Mouse (Mus musculus): ENCODE measurements around the gene Lrrc29.
"Not testable (repeated sequence)": the region's sequence is repeated elsewhere in the genome, so short reads cannot be mapped to it uniquely, and the experiment has no call there.

Gene Lrrc29

DNA sequence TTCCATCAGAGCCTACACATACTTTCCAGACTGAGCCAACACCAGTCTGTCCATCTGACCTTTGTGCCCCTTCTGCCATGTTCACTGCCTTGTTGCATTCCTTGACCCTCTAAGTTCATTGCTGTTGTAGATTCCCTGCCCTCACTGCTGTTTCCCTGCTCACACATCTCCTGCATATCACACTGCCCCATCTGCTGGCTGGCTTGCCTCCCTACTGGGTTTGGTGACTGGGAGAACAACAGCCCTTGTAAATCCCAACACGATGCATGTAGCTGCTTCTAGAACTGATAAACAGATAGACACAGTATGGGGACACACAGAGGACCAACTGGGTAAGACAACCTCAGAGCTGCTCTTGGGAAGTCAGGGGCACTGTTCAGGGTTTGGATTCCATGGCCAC lies 14.4 kb downstream of the Lrrc29 start:
- DNase-seq (ENCODE audit: low read depth, low spot score), result no peak

DNA sequence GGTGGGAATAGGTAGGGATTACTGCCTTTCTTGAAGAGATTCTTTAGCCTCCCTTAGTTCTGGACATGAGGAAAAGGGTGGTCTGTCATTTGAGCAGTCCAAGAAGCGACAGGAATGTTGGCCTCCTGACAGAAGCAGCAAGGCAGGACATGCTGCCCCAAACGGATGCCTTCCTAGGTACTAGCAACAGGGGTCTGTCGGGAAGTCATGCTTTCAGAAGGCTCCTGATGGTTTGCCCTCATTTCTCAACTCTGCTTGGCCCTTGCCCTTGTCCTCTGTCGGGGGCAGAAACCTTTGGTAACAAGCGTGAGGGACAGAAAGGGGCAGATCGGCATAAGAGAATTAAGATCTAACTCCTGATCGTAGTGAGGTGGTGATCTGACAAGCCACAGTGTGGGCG lies 16.0 kb downstream of the Lrrc29 start:
- no peak for DNase-seq (ENCODE audit: low read depth, low spot score)

DNA sequence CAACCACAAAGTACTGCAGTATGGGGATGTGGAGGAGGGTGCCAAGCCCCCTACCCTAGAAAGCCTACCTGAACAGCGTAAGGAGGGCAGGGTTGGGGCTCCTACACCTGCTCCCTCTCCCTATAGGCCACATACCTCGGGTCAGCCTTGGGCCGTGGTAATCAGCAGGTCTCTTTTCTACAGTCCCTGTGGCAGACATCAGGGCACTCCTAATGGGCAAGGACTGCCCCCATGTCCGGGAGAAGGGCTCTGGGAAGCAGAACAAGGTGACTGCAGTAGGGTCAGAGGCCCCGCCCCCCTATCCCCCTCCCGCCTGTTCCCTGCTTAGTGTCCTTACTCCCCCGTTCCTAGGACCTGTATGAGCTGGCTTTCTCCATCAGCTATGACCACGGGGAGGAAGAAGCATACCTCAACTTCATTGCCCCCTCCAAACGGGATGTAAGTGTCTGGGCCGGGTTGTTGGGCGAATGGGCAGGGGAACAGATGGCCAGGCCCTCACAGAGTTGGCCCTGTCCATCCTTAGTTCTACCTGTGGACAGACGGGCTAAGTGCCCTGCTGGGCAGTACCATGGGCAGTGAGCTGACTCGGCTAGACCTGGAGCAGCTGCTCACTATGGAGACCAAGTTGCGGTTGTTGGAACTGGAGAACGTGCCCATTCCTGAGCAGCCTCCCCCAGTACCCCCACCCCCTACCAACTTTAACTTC lies 16.8 kb downstream of the Lrrc29 start:
- no peak for DNase-seq (ENCODE audit: low read depth, low spot score)

DNA sequence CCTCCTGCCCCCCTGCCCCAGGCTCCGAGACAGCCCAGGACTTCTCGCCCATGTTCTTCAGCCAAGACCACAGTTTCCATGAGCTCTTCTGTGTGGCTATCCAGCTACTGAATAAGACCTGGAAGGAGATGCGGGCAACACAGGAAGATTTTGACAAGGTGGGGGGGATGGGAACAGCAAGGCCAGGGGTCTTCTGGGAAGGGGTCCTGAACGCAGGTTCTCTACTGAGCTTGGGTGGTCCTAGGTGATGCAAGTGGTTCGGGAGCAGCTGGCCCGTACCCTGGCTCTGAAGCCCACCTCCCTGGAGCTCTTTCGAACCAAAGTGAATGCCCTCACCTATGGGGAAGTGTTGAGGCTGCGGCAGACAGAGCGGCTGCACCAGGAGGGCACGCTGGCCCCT lies 17.6 kb downstream of the Lrrc29 start:
- no peak for DNase-seq (ENCODE audit: low read depth, low spot score)

DNA sequence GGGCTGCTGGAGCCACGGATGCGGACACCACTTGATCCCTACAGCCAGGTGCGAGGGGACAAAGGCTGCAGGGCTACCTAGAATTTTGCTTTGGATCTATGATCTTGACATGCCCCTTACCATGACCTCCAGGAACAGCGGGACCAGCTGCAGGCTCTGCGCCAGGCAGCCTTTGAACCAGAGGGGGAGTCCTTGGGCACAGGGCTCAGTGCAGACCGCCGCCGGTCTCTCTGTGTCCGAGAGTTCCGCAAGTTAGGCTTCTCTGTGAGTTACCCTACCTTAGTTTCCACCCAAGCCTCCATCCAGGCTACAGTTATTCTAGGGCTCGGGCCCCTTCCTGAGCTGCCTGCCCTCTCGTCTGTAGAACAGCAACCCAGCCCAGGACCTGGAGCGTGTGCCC lies 18.4 kb downstream of the Lrrc29 start:
- DNase-seq (ENCODE audit: low read depth, low spot score), result no peak

DNA sequence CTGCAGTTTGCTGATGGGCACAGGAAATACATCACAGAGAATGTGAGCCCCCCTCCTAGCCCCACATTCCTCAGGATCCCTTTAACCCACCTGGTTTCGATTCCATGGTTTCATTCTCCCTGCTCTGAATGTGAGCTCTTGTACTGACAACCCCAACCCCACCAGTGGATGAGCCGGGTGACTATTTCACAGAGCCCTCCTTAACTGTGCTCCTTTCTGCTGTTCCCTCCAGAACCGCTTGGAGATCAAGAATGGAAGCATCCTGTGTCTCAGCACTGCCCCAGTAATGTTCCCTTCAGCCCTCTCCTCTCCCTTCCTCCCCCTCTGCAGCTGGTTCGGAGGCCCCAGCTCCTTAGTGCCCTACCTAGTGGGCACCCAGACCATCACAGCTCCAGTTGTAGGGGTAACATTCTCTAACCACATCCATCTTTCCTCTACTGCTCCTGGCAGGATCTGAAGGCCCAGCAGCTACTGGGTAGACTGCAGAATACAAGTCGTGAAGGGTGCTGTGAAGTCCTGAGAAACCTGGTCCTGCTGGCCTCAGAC lies 19.9 kb downstream of the Lrrc29 start:
- no peak for DNase-seq (ENCODE audit: low read depth, low spot score)

DNA sequence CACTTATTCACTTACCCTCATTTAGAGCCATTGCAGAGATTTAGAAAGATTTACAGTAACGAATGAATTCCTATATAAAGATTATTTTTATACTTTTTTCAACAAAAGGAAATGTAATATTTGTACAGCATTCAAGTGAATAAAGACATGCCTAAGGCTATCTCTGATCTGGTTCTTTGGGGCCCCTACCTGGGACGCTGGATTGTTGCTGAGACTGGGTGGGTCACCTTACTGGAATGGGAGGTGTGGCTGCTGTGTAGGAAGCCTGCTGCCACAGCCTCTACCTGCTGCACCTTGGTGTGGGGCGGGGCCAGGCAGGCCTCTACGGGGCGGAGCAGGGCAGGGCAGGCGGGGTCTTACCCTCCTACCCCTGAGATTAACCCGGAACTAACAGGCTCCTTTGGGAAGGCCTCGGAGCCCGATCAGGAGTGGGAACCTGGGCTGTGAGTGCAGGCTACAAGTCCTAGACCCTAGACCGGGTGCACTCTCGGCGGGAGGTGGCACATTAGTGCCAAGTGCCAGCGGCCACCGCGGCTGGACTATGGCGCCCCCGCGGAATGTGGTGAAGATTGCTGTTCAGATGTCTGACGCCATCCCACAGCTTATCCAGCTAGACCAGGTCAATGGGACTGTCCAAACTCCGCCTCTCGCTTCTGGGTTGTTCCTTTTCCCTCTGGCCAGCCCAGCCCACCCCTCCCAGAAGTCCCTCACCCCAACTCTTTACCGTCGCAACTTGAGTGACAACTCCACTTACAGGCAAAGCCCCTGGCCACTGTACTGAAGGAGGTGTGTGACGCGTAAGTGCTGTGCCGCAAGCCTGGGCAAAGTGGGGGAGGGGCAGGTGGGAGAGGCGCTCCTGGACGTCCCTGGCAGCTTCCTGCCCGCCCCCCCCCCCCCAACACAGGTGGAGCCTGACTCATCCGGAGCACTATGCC lies 20.6 kb downstream of the Lrrc29 start, which contains the start of gene Elmo3:
Gene Elmo3, plus strand, starts transcription at position 391 of the 935 bp plus-strand sequence.
- peak; percentile 88 for DNase-seq (ENCODE audit: low read depth, low spot score)

DNA sequence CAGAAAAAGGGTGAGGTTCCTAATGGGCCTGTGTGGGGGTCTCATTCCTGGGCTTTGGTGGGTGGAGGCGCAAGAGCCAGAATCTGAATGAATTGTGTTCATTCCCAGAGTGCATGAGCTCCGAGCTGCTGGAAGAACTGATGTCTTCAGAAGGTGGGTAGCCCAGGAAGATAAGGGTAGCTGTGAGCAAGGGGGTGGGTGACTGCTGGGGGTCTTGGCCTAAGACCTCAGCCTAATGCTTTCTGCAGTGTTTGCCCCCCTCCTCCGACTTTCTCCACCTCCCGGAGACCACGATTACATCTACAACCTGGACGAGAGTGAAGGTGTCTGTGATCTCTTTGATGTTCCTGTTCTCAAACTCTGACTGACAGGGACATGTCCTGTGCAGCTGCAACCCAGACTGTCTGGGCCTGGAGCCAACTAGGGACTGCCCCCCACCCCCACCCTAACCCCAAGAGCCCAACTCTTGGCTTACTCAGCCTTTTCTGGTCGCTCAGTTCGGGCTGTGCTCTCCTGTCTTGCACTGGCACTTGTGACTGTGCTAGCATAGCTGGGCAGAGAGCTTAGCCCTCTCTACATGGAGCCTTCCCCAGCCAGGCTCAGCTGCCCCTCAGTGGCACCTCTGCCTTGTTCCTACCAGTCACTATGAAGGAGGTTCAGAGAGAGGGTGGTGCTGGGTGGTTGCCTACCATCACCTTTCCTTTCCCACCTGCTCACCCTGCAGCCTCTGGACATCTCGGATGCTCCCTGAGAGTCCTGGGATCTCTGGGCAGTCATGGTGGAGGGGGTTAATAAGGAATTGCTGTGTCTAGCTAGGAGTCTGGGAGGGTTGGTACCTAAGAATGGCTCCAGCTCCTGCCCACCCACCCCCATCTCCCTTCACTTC lies 21.5 kb downstream of the Lrrc29 start:
- no peak for DNase-seq (ENCODE audit: low read depth, low spot score)

DNA sequence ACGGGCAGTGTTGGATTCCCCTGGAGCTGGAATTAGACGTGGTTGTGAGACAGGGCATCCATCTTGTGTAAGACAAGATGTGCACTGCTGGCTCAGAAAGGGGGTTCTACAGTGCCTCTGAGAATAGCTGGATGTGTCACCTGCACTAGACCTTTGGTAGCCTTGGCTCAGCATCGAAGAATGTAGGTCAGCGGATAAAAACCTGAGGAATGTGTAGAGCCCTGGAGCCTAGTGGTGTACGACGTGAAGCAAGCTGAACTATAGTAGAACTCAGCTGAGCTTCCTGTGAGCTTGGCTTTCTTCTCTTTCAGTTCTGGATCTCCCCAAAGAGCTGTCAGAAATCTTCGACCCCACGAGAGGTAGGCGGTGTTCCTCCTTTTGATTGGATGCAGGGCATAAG lies 22.2 kb downstream of the Lrrc29 start:
- DNase-seq (ENCODE audit: low read depth, low spot score), result no peak

DNA sequence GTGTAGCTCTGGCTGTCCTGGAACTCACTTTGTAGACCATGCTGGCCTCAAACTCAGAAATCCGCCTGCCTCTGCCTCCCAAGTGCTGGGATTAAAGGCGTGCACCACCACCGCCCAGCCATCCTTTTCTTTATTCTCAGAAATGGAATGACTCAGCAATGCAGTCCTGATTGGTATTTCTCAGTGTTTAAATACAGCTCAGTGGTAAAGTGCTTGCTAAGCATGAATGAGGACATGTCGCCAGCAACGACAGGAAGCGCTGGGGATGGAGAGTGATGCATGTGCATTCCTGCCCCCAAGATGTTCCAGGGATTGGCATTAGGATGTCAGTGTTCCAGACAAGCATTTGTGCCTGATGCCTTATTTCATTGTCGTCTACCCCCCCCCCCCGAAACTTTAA lies 22.7 kb downstream of the Lrrc29 start:
- no peak for DNase-seq (ENCODE audit: low read depth, low spot score)

DNA sequence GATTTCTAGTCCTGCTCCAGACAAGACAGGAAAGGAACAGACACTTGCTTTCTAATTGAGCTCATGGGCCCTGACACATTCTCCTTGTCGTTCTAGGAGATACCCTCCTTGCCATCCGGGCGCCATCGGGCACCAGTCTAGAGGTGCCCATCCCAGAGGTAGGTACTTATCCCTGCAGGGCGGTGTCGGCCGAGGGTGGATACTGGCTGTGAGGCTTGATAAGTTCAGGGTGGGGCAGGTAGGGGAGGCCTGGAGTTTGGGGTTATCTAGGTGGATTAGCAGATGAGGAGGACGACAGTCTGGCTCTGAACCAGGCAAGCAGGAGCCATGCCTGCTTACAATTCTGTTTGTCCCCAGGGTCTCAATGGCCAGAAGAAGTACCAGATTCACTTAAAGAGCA lies 26.1 kb downstream of the Lrrc29 start:
- DNase-seq (ENCODE audit: low read depth, low spot score), result no peak

DNA sequence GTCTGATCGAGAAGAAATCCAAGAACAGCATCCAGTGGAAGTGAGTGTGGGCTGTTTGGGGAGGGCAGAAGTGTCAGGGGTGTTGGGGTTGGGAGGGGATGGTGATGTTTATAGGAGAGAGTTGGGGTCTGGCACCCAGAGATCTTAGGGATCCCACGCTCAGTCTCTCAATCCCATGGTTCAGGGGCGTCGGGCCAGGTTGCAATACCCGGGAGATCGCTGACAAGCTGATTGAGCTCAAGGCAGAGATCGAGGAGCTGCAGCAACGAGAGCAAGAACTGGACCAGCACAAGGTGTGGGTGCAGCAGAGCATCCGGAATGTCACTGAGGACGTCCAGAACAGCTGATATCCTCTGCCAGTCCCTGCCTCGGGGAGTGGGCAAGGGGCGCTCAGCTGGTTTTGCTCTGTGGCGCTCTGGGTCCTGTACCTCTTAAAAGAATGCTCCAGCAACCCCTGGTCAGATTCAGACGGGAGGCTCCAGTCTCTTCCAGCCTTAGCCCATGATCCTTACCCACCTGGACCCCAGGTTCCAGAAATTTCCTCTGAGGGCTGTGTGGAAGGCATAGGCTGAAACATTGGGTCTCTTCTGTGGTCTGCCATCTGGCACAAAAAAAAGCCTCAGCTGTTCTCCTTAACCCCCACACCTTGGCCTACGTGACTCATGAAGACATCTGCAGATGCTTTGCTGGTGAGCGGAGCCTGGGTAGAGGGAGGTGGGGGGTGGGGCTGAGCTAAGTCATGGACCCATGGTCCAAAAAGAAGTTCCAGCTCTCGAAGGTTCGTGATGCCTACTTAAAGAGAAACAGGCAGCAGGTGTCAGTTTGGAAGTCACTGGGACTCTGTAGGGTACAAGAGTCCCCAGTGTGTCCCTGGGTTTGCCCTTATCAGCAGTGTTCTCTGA lies 27.5 kb downstream of the Lrrc29 start:
- no peak for DNase-seq (ENCODE audit: low read depth, low spot score)

DNA sequence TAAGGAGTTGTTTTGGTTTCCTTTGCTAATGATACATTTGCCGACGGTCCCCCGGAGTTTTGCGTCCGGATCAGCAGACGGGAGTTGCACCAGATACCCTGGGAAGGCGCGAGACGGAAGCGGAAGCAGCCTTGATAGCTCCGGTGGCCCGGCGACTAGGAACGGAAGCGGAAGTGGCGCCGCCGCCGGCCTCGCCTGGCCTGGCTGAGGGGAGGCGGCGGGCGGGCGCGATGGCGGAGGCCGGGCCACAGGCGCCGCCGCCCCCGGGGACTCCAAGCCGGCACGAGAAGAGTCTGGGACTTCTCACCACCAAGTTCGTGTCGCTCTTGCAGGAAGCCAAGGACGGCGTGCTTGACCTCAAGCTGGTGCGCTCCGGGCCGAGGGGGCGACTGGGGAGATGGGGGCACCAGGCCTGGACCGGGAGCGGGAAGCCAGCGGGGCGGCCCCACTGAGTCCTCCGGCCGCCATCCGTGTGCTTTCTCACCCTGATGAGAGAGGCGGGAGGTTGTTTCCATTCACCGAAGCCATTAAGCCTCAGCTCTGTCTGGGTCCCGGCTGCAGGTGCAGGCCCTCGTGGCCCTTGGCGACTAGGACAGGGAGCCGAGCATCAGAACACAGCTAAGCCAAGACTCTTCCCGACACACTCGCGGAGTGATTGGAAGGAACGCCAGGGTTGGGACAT lies 28.4 kb downstream of the Lrrc29 start, which contains the start of gene E2f4:
Gene E2f4, plus strand, starts transcription at position 153 of the 682 bp plus-strand sequence.
- DNase-seq (ENCODE audit: low read depth, low spot score), result peak; percentile 94

DNA sequence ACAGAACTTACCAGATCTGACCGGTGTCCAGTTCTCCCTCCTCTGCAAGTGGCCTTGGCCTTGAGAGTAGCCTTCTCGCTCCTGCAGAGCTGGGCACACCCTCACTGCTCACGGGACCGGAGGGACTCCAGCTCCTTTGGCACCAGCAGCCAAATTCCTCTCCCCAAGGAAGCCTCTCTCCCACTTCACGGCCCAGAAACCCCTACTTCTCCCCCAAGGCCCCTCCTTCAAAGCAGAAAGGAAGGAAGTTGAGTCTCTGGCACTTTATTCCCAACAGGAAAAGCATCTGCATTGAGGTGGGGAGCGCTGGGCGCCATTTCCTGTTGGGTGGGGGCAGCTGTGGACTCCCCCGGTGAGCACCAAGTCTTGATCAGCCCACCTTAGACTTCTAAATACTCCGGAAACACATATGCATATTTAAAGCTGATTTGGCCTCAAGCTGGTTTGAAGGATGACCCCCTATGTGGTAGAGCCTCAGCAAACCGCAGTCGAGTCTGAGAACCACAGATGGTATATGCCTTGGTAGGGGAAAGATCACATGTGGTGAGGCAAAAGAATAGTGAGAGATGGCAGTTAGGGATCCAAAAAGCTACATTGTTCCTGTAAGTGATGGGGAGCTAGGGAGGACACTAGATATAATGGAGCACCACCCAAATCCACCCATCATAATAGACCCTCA lies 30.0 kb downstream of the Lrrc29 start, which contains the start of gene Exoc3l:
Gene Exoc3l, minus strand, starts transcription at position 207 of the 679 bp plus-strand sequence.
- DNase-seq (ENCODE audit: low read depth, low spot score), result peak; percentile 52

DNA sequence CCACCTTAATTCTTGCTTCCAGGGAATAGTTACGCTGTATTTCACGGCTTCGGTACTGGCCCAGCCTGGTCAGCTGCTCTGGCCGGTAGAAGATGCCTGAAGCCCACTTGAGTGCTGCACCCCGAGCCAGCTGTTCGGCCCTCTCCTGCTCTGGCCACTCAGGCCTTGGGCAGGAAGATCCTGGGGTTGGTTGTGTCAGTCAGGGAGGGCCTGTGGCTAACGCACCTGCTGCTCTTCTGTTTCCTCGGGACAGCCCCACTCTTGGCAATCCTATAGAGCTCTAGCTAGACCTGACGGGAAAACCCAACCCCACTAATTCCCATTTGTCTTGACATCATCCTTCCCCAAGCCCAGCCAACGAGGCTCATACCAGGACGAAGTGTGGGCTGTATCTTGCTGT lies 30.8 kb downstream of the Lrrc29 start:
- DNase-seq (ENCODE audit: low read depth, low spot score), result no peak

DNA sequence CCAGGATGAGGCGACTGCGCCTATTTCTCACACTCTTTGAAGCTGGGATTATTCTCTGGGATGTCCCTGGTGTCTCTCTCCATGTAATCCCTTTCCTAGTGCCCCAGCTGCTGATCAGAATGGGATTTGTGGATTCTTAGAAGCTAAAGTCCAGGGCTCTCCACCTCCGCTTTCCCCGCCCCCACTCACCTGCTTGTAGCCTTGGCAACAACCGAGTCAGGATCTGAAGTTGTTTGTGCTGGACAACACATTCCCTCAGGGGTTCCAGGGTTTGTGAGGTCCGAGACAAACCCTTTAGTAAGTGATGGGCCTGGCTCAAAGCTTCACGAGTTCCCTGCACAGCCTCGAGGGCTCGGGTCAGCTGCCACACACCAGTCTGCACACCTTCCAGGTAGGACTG lies 31.3 kb downstream of the Lrrc29 start:
- DNase-seq (ENCODE audit: low read depth, low spot score), result no peak

DNA sequence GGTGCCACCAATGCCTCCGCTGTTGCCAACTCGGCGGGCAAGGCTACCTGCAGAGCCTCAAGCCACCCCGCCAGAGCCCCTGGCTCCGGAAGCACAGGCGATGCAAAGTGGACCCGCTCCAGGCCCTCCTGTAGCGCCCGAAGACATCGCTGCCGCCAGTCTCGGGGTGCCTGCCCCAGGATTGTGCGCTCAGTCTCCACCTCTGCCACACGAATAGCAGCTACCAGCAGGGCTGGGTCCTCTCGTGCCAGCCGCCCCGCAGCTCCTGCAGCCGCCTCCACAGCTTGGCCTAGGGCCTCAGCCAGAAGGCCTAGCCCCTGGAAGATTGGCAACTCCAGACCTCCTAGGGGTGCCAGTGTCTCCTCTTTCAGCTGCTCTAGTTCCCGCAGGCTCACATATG lies 32.7 kb downstream of the Lrrc29 start:
- DNase-seq (ENCODE audit: low read depth, low spot score), result no peak

DNA sequence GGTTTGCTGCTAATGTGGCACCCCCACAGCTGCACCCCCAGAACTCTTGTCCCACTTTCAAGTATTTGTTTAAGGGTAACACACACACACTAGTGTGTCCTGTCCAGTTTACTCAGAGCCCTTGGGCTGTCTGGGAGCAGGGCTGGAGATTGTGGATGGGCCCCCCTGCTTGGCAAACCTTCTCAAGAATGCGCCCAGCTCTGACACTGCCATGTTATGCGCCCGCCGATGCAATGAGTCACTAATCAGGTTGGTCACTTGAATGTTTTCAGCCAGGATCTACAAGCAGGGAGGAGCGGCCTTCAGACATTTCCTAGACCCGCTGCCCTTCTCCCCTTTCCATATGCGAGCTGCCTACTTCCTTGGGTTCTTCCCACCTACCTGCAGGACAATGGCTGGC lies 33.6 kb downstream of the Lrrc29 start:
- DNase-seq (ENCODE audit: low read depth, low spot score), result no peak

DNA sequence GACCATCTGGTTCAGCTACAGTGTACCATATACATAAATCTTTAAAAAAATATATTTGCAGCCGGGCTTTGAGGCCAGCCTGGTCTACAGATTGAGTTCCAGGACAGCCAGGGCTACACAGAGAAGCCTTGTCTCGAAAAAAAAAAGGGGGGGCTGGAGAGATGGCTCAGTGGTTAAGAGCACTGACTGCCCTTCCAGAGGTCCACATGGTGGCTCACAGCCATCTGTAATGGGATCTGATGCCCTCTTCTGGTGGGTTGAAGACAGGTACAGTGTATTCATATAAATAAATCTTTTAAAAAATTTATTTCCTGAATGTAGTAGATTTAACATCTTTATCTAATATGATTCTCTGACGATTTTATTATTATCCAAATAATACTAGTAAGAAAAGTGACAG lies 34.3 kb downstream of the Lrrc29 start:
- not testable (repeated sequence) for DNase-seq (ENCODE audit: low read depth, low spot score)

All from ES-CJ7 (cell line).